Mouse (Mus musculus) embryonic facial prominence, embryonic 15.5 days (tissue): Measurements from ENCODE around the gene Filip1. TPM values are rescaled to one million over a fixed set of nuclear protein-coding genes. Genes with fewer than 3 reads are reported as not detected.

Experiments
- ATAC-seq: fragments of 200-750 bp; cut with Nextera tagmentation; 2 replicates; pipeline ENCODE4 v1.8.0; 2017; ENCODE audit warnings: low read depth, moderate TSS enrichment; ENCODE audit not compliant: insufficient number of reproducible peaks, low FRiP score, low TSS enrichment
- H3K27ac ChIP-seq: fragments of 300-500 bp; sonication (generic); replicated peaks from 2 replicates; pipeline ENCODE4 v1.5.1; 2015; ENCODE audit warnings: mild to moderate bottlenecking, inconsistent platforms
- H3K27me3 ChIP-seq: fragments of 300-500 bp; sonication (generic); 2 replicates; pipeline ENCODE4 v1.6.1; 2015; ENCODE audit warnings: inconsistent platforms
- H3K36me3 ChIP-seq: fragments of 300-500 bp; sonication (generic); 2 replicates; pipeline ENCODE4 v1.6.1; 2015; ENCODE audit warnings: mild to moderate bottlenecking, inconsistent platforms
- H3K4me1 ChIP-seq: fragments of 300-500 bp; sonication (generic); 2 replicates; pipeline ENCODE4 v1.6.1; 2015; ENCODE audit warnings: inconsistent platforms
- H3K4me2 ChIP-seq: fragments of 300-500 bp; sonication (generic); replicated peaks from 2 replicates; pipeline ENCODE4 v1.6.1; 2015; ENCODE audit warnings: mild to moderate bottlenecking, inconsistent platforms
- H3K4me3 ChIP-seq: fragments of 300-500 bp; sonication (generic); replicated peaks from 2 replicates; pipeline ENCODE4 v1.5.1; 2015; ENCODE audit warnings: mild to moderate bottlenecking, inconsistent platforms
- H3K9ac ChIP-seq: fragments of 300-500 bp; sonication (generic); 2 replicates; pipeline ENCODE4 v1.6.1; 2015; ENCODE audit warnings: inconsistent platforms
- H3K9me3 ChIP-seq: fragments of 300-500 bp; sonication (generic); replicated peaks from 2 replicates; pipeline ENCODE4 v1.6.1; 2016; ENCODE audit warnings: inconsistent platforms
- WGBS: fragments of 180-500 bp; shearing (Covaris S2); methylation state at CpG from one replicate; pipeline ENCODE4 v1.1.7; 2015; 5-methylcytosine and 5-hydroxymethylcytosine counted together
- polyA plus RNA-seq: library from polyadenylated mRNA; unstranded; fragments of >200 nt; fragmentation: Nextera tagmentation; extraction: Ambion mirVana; gene quantifications from 2 replicates; pipeline ENCODE4 v1.2.1, GENCODE M21; 2015

Filip1 gene
- polyA plus RNA-seq, 1 experiment from 2014 or later, result 7.6 TPM

GRCm38 (mm10) chr9:79923262-79923661, 89.4 kb downstream of the Filip1 start:
- H3K27me3 ChIP-seq, result no peaks in the 10 kb centered on the region
- WGBS, result 74% methylated on average over 3 of the region's 3 CpGs
- no peak overlapping the region for H3K4me3 ChIP-seq
- peaks cover 11% of the 10 kb centered on the region for H3K4me1 ChIP-seq
- no peaks in the 10 kb centered on the region for H3K9me3 ChIP-seq
- H3K27ac ChIP-seq, result no peak overlapping the region
- H3K36me3 ChIP-seq, result no peaks in the 10 kb centered on the region
- ATAC-seq, result no peak
- H3K9ac ChIP-seq, result no peak overlapping the region
- no peak overlapping the region for H3K4me2 ChIP-seq

- Histone ChIP-seq H3K27me3 (no peaks in the 10 kb centered on the region), H3K9ac (no peak overlapping the region), H3K36me3 (no peaks in the 10 kb centered on the region), H3K4me2 (no peak overlapping the region), H3K9me3 (no peaks in the 10 kb centered on the region), H3K4me1 (peaks cover 11% of the 10 kb centered on the region), H3K27ac (no peak overlapping the region; the same call in 1 of the 2 replicates), H3K4me3 (no peak overlapping the region)
- ATAC-seq, result no peak
- WGBS, result 65% methylated on average over 6 of the region's 6 CpGs
Observed at GRCm38 (mm10) chr9:79922493-79922760, 90.2 kb downstream of the Filip1 start.

- WGBS, result 18% methylated on average over 10 of the region's 10 CpGs
- Histone ChIP-seq H3K4me3 (no peak overlapping the region), H3K36me3 (no peaks in the 10 kb centered on the region), H3K27me3 (no peaks in the 10 kb centered on the region), H3K4me1 (peaks cover 11% of the 10 kb centered on the region), H3K9ac (no peak overlapping the region), H3K9me3 (no peaks in the 10 kb centered on the region), H3K27ac (no peak overlapping the region; the same call in 1 of the 2 replicates), H3K4me2 (no peak overlapping the region)
- ATAC-seq, result no peak
Observed at GRCm38 (mm10) chr9:79921701-79922492, 90.8 kb downstream of the Filip1 start.

- WGBS, result 65% methylated on average over 5 of the region's 5 CpGs
- H3K27ac ChIP-seq, result no peak overlapping the region
- no peak overlapping the region for H3K4me3 ChIP-seq
- H3K36me3 ChIP-seq, result no peaks in the 10 kb centered on the region
- H3K9me3 ChIP-seq, result no peaks in the 10 kb centered on the region
- no peak overlapping the region for H3K9ac ChIP-seq
- no peaks in the 10 kb centered on the region for H3K27me3 ChIP-seq
- ATAC-seq, result no peak
- H3K4me1 ChIP-seq, result peaks cover 11% of the 10 kb centered on the region
- H3K4me2 ChIP-seq, result no peak overlapping the region
Observed at GRCm38 (mm10) chr9:79920540-79920933, 92.1 kb downstream of the Filip1 start.

- H3K4me3 ChIP-seq, result no peak overlapping the region
- no peak overlapping the region for H3K4me2 ChIP-seq
- WGBS, result 63% methylated on average over 9 of the region's 9 CpGs
- peaks cover 11% of the 10 kb centered on the region for H3K4me1 ChIP-seq
- H3K9ac ChIP-seq, result no peak overlapping the region
- H3K27me3 ChIP-seq, result no peaks in the 10 kb centered on the region
- H3K9me3 ChIP-seq, result no peaks in the 10 kb centered on the region
- ATAC-seq, result no peak
- no peak overlapping the region for H3K27ac ChIP-seq
- no peaks in the 10 kb centered on the region for H3K36me3 ChIP-seq
Observed at GRCm38 (mm10) chr9:79919750-79920539, 92.7 kb downstream of the Filip1 start.

- Histone ChIP-seq H3K4me2 (no peak overlapping the region), H3K4me1 (peaks cover 11% of the 10 kb centered on the region), H3K9ac (no peak overlapping the region), H3K4me3 (no peak overlapping the region), H3K9me3 (no peaks in the 10 kb centered on the region), H3K36me3 (no peaks in the 10 kb centered on the region), H3K27ac (no peak overlapping the region), H3K27me3 (no peaks in the 10 kb centered on the region)
- WGBS, result 59% methylated on average over 7 of the region's 7 CpGs
- ATAC-seq, result no peak
Observed at GRCm38 (mm10) chr9:79919303-79919721, 93.3 kb downstream of the Filip1 start.

- Histone ChIP-seq H3K27ac (no peak overlapping the region), H3K9ac (no peak overlapping the region), H3K4me1 (peaks cover 11% of the 10 kb centered on the region), H3K9me3 (no peaks in the 10 kb centered on the region), H3K4me2 (no peak overlapping the region), H3K27me3 (no peaks in the 10 kb centered on the region), H3K4me3 (no peak overlapping the region), H3K36me3 (no peaks in the 10 kb centered on the region)
- WGBS, result 71% methylated on average over 10 of the region's 10 CpGs
- ATAC-seq, result no peak
Observed at GRCm38 (mm10) chr9:79918325-79919117, 94.1 kb downstream of the Filip1 start.

GRCm38 (mm10) chr9:79914276-79914675, 98.4 kb downstream of the Filip1 start:
- WGBS, result 39% methylated on average over 4 of the region's 4 CpGs
- Histone ChIP-seq H3K9ac (no peak overlapping the region), H3K4me3 (no peak overlapping the region), H3K4me2 (no peak overlapping the region), H3K4me1 (no peaks in the 10 kb centered on the region), H3K27me3 (no peaks in the 10 kb centered on the region), H3K9me3 (no peaks in the 10 kb centered on the region), H3K27ac (no peak overlapping the region), H3K36me3 (no peaks in the 10 kb centered on the region)
- no peak for ATAC-seq

- H3K4me3 ChIP-seq, result no peak overlapping the region
- H3K4me1 ChIP-seq, result no peaks in the 10 kb centered on the region
- H3K27ac ChIP-seq, result no peak overlapping the region
- WGBS, result 83% methylated on average over 5 of the region's 5 CpGs
- no peak overlapping the region for H3K4me2 ChIP-seq
- H3K27me3 ChIP-seq, result no peaks in the 10 kb centered on the region
- H3K9me3 ChIP-seq, result no peaks in the 10 kb centered on the region
- H3K9ac ChIP-seq, result no peak overlapping the region
- no peaks in the 10 kb centered on the region for H3K36me3 ChIP-seq
- ATAC-seq, result no peak
Observed at GRCm38 (mm10) chr9:79912971-79913370, 99.7 kb downstream of the Filip1 start.

GRCm38 (mm10) chr9:79910166-79910565, 102.5 kb downstream of the Filip1 start:
- 91% methylated on average over 3 of the region's 3 CpGs for WGBS
- H3K9ac ChIP-seq, result no peak overlapping the region
- H3K27ac ChIP-seq, result no peak overlapping the region
- no peaks in the 10 kb centered on the region for H3K27me3 ChIP-seq
- H3K4me3 ChIP-seq, result no peak overlapping the region
- H3K9me3 ChIP-seq, result no peaks in the 10 kb centered on the region
- H3K4me2 ChIP-seq, result no peak overlapping the region
- no peaks in the 10 kb centered on the region for H3K36me3 ChIP-seq
- H3K4me1 ChIP-seq, result no peaks in the 10 kb centered on the region
- ATAC-seq, result no peak

GRCm38 (mm10) chr9:79898815-79899214, 113.8 kb downstream of the Filip1 start:
- 47% methylated on average over 3 of the region's 3 CpGs for WGBS
- Histone ChIP-seq H3K4me3 (no peak overlapping the region), H3K4me2 (no peak overlapping the region), H3K9me3 (no peaks in the 10 kb centered on the region), H3K27ac (no peak overlapping the region), H3K36me3 (no peaks in the 10 kb centered on the region), H3K27me3 (no peaks in the 10 kb centered on the region), H3K9ac (no peak overlapping the region), H3K4me1 (no peaks in the 10 kb centered on the region)
- no peak for ATAC-seq
